Mouse (Mus musculus) urinary bladder, postnatal 10 days (tissue): Measurements from ENCODE around the gene F8.
"Not testable (repeated sequence)": the region's sequence is repeated elsewhere in the genome, so short reads cannot be mapped to it uniquely, and the experiment has no call there.

ENCODE experiments used
- DNase-seq: peaks from one replicate; pipeline ENCODE4 v3.0.0; 2022; ENCODE audit warnings: low spot score

F8 gene

DNA sequence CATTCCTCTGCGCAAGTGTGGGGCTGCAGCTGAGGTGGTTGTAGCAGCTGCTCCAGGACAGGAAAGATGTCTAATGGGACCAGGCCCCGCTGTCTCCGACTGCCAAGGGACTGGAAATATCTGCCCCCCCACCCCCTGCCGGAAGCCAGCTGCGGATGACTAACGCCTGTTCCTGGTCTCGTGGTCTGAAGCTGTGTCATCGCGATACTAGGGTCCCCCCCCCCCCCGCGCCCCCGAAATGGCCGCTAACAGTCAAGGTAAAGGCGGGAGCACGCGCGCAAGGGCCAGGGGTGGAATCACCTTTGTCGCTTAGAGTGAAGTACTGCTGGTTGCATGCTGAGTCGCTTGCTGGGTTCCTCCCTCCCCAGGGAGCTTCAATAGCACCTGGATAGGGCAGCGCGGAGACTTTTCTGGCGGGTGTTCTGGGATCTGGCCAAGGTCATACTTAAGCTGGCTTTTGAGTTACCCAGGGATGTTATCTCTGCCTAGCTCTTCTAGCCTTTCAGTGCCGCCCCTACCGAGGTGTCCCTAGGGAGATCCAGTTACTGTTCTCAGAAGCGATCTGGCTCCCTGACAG lies at the start of gene F8, which contains the start of gene Fundc2:
Gene F8, minus strand, starts transcription at position 421 of the 577 bp plus-strand sequence.
Gene Fundc2, plus strand, starts transcription at position 205 of the 577 bp plus-strand sequence.
- peak; percentile 14 for DNase-seq

DNA sequence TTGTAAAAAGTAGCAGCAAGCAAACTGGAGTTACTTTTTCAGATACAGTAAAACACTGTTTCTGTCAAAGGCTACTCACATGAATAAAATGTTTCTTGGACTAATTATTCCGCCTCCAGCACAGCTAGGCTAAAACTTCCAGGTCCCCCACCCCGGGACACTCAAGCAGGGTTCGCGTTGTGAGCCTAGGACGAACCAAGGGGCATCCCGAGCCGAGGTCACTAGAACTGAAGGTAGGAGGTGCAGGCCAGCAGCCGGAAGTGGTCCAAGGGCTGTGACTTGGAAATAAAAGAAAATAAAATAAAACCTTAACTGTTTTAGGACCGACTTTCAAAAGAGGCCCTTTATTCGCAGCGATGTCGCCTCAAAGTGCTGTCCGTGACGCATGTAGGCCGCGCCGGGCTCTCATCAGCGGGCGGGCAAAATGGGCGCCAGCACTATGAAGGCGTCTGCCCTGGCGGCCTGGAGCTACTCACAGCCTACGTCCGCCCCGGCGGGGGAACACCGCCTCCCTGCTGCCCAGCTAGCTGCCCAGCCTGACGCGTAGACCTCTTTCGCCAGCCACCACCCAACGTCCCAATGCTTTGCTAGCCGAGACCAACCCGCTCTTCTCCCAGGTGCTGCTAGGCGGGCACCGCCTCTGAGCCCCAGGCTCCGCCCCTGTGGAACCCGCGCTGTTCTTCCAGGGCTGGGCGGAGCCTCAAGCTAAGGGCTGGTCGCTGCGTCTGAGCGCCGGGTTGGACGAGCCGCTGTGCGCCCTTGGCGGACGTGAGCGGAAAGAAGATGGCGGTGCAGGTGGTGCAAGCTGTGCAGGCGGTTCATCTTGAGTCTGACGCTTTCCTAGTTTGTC lies 33.7 kb upstream of the F8 start, which contains the start of the genes Cmc4, Mtcp1 and Brcc3:
Gene Cmc4, minus strand, starts transcription at position 649 of the 850 bp plus-strand sequence.
Gene Mtcp1, minus strand, starts transcription at position 653 of the 850 bp plus-strand sequence.
Gene Brcc3, plus strand, starts transcription at position 693 of the 850 bp plus-strand sequence.
- DNase-seq, result peak; percentile 20

DNA sequence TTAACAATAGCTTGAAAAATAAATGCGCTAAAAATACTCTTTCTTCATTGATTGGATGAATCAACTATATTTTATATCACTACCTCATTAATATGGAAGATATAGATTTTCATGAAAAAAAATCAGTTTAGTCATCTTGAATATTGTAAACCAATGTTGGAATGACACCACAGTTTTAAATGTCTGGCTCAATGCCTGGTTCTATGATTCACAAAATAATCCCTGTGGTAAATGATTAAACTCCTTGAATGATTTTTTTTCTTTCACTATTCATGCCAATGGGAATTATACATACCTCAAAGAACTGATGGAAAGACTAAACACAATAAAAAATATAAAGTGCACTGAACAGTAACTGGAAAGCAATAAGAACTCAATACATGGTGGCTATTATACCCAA lies 27.3 kb upstream of the F8 start:
- DNase-seq, result no peak

DNA sequence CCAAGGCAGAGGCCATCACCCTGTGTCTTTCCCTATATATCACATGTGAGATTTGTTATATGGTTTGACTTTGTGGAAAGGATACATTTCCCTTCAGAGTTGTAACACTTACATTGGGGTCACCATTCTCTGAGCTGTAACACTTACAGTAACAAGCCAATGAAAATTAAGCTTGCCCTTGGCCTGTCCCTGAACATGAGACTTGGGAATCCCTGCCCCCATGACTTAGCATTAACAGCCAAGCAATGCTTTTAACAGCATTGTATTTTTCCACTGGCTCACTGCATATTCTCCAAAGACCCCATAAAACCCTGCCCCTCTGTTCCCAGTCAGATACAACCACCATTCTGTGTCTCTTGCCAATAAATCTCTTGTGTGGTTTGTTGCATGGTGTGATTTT lies 20.9 kb upstream of the F8 start:
- no peak for DNase-seq

DNA sequence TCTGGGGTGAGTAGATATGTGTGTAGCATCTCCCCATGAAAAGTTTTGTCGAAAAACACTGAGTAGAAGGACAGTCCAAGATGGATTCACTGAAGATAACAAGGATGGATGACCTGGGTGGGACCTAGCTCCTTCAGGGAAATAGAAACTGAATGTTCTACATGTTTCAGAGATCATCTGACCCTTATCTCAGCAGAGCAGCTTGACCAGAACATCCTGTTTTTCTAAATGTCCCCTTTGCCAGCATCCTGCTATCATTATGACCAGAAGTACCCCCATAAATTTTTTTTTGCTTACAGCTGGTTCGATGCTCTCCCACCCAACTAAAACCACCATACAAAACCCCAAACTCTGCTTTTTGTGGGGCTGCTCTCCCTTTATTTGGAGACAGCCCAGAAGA lies 20.3 kb upstream of the F8 start:
- no peak for DNase-seq

DNA sequence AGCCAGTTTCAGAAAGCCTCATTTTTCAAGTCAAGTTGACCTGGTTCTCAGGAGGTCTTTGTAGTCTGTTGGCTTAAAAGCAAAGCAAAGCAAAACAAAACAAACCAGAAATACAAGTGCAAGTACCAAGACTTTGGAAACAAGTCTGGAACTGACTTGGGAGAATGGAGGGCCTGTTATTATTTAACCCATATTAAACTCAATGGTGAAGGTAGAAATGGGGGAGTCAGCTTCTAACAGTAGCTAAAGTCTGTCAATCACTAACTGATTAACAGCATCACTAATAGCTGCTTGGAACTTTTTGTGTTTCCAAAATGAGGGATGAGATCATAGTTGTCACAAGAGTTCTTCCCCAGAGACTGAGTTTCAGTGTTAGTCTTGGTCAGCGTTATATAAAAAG lies 17.1 kb upstream of the F8 start:
- DNase-seq, result no peak

DNA sequence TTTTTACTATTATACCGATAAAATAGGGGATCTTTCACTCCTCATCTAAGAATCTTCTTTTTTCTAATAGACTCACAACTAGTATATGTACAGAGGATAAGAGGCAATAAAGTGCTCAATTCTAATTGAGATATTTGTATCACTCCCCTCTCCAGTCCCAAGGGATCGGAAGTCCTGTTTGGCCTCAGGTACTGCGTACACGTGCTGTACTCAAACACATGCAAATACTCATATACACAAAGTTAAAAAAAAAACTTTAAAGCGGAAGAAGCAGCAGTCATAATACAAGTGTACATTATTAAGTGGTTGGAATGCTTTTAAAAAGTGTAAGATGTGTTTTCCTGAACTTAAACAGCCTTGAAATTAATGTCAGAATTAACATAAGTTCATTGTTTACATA lies 716 bp downstream of the F8 start:
- DNase-seq, result no peak

DNA sequence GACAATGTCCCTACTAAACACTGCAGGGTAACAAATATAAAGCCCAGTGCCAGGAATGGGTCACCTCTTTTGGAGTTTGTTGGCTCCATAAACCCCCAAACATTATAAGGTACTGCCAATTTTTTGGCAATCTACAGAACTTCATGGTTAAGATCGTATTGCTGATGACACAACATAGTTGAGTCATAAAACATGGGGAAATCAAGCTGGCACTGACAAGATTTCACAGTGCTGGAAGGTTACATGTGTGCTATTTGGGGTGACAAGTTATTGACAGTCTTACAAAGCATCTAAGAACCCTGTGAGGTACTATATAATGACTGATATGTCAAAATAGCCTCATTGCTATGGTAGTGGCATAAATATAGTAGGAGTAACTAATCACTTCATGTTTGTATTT lies 1.2 kb downstream of the F8 start:
- no peak for DNase-seq

DNA sequence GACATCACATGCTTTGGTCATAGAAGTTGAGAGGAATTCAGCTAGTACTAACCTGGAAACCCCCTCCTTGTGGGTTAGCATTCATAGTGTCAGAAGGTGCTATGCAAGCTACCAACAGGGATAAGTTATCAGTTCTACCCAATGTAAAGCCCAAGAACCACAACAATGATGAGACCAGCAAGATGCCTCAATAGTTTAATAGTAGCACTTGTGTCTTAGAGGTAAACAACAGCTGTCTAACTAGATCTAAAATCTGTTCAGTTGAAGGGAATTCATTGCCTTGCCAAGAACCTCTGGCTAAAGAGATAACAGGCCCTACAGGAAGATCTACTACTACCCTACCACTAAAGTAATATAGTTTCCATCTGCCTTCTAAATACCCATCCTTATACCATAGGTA lies 5.6 kb downstream of the F8 start:
- DNase-seq, result no peak

DNA sequence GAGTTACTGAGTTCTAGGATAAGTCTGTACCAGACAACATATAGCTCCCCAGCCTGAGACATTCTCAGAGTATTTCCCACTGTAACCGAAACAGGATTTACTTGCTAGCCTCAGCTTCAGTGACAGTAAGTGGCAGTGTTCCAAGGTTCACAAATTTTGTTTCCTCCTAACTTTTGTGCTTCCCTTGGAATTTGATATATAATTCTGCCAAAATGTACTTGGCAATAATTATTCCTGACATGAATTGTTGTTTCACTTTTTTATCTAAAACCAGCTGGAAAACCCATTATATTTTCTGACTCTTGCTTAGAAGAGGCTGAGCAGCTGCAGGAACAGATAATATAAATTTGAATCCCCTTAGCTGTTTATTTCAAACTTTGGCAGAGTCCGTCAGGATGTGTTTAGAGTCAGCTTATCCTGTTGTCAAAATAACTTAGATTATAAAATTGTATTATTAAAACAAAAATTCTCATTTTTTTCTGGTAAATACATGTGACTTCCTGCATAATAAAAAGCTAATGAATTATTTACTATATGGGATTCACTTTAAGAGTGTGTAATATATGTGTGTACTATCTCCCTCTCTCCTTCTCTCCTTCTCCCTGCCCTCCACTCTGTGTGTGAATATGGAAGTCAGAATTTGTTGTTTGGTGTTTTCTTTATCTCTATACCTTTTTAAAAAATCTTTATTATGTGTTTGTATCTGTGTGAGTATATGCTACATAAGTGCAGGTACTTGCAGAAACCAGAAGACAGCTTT lies 9.6 kb downstream of the F8 start:
- no peak for DNase-seq

DNA sequence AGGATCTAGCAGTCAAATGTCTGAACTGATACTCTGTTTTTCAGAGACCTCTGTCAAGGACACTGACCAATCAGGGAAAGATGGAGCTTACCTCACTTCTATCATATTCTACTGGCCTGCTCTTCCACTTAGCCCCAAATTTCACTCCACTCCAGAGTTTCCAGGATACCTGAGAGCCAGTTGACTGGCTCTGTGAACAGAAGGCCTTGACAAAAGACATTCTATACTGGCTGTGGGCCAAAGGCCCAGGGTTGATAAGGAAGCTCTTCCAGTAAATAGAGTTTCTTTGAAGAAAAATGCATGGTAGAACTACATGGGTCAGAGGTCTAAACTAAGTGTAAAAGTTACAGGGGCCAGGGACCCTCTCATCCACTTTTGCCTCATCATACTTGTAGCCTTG lies 12.2 kb downstream of the F8 start:
- DNase-seq, result no peak

DNA sequence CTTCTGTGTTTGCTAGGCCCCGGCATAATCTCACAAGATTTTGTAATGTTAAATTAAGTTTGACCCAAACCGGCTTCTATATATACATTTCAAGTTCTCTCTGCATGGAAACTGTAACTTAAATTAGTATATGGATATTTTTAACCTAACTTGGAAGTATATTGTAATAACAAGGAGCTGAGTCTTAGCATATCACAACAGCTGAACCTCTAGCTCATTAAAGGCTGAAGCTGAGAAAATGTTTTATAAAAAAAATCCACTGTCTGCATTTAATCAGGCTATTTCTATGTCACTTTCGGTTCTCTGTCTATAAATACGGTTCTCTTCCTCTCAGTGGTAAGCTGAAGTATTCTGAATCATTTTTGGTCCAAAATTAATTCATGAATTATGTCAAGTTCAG lies 58.9 kb downstream of the F8 start:
- DNase-seq, result no peak

DNA sequence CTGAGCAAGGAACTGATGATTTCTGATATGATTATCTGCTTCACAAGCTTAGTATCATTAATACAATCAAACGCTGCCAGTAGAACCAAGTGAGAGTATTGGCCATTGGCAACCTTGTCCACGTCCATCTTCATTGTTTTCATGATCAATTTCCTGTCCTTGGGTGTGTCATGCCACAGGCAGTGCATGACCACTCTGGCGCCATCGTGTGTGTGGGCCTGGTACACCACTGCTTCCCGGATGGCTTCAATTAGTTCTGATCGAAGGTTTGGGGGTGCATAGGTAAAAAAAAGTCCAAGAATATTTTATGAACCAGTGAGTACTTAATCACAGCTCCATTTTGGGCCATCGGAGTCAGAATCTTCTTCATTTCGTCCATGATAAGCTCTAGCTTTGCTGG lies 110.7 kb downstream of the F8 start:
- no peak for DNase-seq

DNA sequence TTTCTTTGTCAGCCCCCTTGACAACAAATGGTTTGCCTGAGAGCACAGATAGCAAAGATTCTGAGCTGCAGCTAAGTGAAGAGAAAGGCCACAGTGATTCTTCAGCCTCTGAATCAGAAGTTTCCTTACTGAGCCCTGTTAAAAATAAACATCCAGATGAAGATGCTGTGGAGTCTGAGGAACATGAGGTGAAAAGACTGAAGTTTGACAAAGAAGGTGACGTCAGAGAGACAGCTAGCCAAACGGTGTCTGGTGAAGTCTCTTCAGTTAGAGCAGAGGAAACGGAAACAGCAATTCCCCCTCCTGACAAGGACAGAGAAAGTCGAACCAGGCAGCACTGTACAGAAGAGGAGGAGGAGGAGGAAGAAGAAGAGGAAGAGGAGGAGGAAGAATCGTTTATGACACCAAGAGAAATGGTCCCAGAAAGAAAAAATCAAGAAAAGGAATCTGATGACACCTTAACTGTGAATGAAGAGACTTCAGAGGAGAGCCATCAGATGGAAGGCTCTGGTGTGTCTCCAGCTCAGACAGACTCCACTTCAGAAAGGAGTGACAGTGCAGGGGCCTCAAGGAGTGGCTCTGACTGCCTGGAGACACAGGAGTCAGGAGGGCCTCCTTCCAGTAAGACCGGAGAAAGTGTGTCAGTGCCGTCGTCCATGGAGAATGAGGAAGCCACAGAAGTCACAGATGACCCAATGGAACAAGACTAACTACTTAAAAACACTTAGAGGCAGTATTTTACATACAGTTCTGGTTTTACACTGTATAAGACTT lies 148.6 kb downstream of the F8 start:
- not testable (repeated sequence) for DNase-seq

DNA sequence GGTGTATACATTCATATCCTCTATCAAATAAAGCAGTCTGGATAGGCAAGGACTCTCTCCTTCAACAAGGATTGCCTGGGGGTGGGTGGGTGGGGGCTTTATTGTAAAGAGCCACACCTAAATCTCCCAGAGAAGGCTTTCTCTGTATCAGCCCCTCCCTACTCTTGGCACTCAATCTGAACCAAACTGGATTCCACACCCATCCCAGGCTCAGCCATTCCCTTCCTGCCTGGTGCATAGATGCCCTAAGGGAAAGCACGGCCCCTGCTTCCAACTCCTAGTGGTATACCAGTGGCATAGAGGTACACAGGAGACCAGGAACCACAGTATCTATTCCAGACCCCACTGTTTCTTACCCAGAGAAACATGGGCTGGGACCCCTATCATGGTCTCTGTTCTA lies 151.0 kb downstream of the F8 start:
- DNase-seq, result no peak

DNA sequence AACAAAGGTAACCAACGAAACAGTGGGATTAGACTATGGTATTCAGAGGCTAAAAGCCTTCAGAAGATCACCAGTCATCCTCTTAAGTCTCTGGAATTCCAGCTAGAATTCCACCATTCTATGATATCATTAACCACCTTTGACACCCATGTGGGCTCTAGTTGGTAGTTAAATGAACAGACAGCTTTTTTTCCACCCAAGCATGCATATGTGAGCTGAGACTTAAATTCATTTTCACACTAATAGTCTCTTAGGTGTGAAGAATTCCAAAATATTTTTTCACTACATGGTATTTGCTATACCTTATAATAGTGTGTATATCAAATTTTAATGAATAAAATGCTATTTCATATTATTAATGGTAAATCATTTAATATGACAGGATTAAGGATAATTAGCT lies 218.7 kb downstream of the F8 start, which contains the start of gene Smim9:
Gene Smim9, minus strand, starts transcription at position 101 of the 400 bp plus-strand sequence.
- DNase-seq, result no peak

DNA sequence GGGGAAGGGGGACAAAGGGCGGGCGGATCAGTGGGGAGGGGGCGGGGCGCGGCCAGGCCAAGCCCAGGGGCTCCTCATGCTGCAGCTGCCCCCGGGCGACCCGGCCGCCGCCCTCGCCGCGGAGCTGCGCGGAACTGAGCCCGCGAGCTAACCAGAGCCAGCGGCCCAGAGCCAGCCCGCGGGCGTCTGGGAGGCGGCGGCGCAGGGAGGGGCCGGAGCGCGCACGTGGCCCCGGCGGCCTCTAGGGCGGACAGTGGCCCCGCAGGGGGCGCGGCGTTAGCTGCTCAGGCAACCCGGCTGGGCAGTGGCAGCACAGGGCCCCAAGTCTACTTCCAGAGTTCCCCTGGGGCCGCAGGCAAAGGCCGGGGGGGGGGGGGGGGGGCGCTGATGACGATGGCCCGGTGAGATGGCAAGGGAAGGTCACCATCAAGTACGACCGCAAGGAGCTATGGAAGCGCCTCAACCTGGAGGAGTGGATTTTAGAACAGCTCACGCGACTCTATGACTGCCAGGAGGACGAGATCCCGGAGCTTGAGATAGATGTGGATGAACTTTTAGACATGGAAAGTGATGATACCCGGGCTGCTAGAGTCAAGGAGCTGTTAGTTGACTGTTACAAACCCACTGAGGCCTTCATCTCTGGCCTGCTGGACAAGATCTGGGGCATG lies 226.7 kb downstream of the F8 start:
- no peak for DNase-seq

DNA sequence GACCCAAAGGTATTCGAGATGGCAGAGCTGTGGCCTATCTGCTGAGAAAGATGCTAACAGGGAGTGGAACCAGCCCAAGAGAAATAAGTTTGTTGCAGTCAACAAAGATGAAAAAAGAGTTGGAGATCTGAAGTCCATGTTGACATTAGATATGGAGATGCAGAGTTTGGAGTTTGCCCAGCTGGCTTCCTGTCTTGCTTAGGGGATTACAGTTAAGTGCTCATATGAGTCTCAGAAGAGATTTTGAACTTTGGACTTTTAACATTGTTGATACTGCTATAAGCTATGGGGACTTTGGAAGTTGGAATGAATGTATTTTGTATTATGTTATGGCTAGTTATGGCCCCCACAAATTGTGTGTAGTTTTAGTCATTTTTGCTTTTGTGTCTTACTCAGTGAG lies 230.2 kb downstream of the F8 start:
- no peak for DNase-seq

DNA sequence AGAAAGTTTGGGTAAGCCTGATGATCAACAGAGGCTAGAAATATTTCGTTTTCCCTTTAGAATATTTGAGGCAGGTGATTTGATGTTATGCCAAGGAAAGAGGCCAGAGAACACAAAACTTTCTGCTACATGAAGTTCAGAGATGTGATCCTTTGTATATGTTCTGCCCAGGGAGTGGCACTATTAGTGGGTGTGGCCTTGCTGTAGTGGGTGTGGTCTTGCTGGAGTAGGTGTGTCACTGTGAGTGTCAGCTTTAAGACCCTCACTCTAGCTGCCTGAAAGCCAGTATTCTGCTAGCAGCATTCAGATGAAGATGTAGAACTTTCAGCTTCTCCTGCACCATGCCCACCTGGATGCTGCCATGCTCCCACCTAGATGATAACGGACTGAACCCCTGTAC lies 232.1 kb downstream of the F8 start:
- no peak for DNase-seq

DNA sequence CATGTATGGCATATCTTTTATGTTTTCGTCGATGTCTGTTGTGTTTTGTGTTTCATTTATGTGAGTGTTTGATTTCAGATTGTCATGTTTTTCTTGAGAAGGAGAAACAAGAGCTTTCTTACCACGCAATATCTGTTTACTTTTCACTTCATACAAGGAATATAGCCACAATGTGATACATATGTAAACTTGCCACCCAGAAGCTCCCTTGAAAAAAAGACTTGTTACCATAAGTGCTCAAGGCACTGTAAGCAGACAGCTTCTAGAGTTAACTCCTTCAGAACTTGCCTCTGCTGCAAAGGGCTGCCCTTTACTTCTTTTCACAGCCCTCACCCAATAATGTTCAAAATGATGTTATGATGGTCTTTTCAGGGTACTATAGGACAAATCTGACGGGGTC lies 234.0 kb downstream of the F8 start:
- no peak for DNase-seq

DNA sequence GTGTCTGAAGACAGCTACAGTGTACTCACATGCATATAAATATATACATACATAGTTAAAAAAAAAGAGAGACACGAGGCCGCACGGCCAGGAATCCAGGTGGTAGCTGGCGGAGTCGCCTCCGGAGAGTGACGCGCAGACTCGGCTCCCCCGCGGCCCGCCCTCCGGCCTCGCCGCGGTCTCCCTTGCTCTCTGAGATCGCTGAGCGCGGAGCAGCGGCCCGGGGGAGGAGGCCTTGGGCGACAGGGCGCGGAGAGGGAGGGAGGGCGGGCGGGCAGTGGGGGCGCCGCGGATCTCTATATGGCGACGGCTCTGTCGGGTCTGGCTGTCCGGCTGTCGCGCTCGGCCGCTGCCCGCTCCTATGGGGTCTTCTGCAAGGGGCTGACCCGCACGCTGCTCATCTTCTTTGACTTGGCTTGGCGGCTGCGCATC lies 239.3 kb downstream of the F8 start:
- not testable (repeated sequence) for DNase-seq
